Mouse (Mus musculus): ENCODE data around the gene AI593442. TPM values are rescaled to one million over a fixed set of nuclear protein-coding genes. Genes with fewer than 3 reads are reported as not detected.
A peak's percentile ranks its signal among the peaks of the same experiment; 100 is the strongest.

The AI593442 gene
- polyA plus RNA-seq, 1 experiment from 2014 or later = 0.57 TPM

DNA sequence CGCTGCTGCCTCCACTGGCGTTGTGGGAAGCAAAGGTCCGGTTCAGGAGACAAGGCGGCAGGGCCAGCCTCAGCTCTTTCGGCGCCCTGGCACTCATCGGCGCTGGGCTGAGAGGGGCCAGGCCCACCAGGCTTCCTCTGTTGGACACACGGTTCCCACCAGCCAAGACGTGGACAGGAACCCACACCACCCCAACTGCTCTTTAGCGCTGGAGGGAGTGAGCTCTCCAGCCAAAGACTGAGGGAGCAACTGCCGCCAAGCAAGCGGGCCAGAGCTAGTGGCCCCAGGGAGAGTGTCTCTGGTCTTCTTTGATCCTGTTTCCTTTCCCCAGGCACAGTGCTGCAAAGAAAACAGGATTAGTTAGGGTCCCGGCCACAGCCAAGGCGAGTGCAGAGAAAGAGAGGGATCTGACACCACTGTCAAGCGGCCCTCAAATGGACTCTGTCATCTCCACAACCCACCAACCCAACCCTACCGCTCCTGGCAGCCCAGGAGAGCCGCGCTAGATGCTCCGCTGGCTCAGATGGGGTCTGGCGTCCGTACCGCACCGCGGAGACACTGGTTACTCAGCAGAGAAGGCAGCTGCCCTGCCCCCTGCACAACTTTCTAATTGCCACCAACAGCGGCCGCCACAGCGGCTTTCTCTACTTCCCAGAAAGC lies 1.3 kb downstream of the AI593442 start:
- Histone ChIP-seq H3K36me3 (ENCODE audit: control insufficient read depth, insufficient read depth, low read length) (no peaks in the 10 kb centered on the region), H3K9me3 (ENCODE audit: control insufficient read depth, low read length) (no peaks in the 10 kb centered on the region), H3K4me3 (ENCODE audit: low read depth, low read length) (peak overlapping the region; percentile 6; the same call in 1 of the 2 replicates), H3K27me3 (ENCODE audit: control insufficient read depth, insufficient read depth, low read length) (peaks cover 6% of the 10 kb centered on the region; the same call in 1 of the 2 replicates), H3K4me1 (replicated peaks; ENCODE audit: control insufficient read depth, insufficient read depth) (no peaks in the 10 kb centered on the region), H3K4me2 (replicated peaks; ENCODE audit: low read depth) (peak overlapping the region; percentile 50), H3K27ac (replicated peaks) (no peak overlapping the region), H3K9ac (ENCODE audit: low read length) (no peak overlapping the region)
- peak; percentile 12 for DNase-seq (ENCODE audit: low spot score)
- no peak for ATAC-seq (ENCODE audit: low FRiP score, low TSS enrichment)
- no peak for TF ChIP-seq EP300 (optimal IDR thresholded peaks at IDR 0.05)
- WGBS = 2% methylated on average over 28 of the region's 28 CpGs

DNA sequence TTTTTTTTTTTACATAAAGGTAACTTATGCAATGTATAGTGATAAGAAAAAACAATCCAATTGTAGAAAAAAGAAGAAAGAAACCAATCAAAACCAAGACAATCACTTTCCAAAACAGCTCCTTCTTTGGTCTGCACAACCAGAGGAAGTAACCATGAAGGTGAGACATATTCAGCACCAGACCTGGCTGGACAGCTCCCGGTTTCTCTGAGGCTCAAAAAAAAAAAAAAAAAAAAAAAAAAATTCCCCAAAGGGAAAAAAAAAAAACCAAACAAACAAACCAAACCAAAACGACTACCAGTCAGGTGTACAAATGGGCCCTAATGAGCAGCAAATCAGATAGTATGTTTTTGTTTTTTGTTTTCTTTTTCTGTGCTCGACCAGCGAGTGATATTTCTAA lies 3.0 kb downstream of the AI593442 start:
- DNase-seq (ENCODE audit: low spot score) = peak; percentile 33

DNA sequence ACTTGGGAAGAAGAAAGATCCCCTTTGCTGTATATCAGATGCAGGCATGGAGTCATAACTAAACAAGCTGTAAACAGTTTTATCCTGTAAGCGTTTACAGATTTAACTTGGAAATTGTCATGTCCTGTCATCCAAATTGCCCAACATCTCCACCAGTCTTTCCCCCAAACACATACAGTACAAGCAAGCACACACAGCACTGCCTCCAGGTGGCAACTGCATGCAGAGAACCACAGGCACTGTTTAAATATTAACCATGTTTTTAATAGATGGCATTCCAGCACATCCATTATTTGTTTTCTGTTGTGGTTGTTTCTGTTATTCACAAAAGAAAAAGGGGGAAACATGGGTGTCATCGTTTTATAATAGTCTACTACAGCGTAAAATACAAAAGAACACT lies 3.6 kb downstream of the AI593442 start:
- DNase-seq (ENCODE audit: low spot score) (no peak), ATAC-seq (ENCODE audit: low FRiP score, low TSS enrichment) (no peak)
- Histone ChIP-seq H3K4me3 (ENCODE audit: low read depth, low read length) (no peak overlapping the region), H3K27ac (replicated peaks) (no peak overlapping the region), H3K9ac (ENCODE audit: low read length) (no peak overlapping the region), H3K9me3 (ENCODE audit: control insufficient read depth, low read length) (no peaks in the 10 kb centered on the region), H3K4me2 (replicated peaks; ENCODE audit: low read depth) (no peak overlapping the region), H3K27me3 (ENCODE audit: control insufficient read depth, insufficient read depth, low read length) (peaks cover 6% of the 10 kb centered on the region; the same call in 1 of the 2 replicates), H3K36me3 (ENCODE audit: control insufficient read depth, insufficient read depth, low read length) (no peaks in the 10 kb centered on the region), H3K4me1 (replicated peaks; ENCODE audit: control insufficient read depth, insufficient read depth) (no peaks in the 10 kb centered on the region)
- TF ChIP-seq CTCF (IDR thresholded peaks at IDR 0.05; ENCODE audit: low read depth) (no peak), EP300 (optimal IDR thresholded peaks at IDR 0.05) (no peak)
- WGBS = 54% methylated on average over 3 of the region's 3 CpGs

More for the DNA sequence above, 3.0 kb downstream of the AI593442 start:
- WGBS = 19% methylated on average over 4 of the region's 4 CpGs
- H3K9me3 ChIP-seq (ENCODE audit: control insufficient read depth, low read length) = no peaks in the 10 kb centered on the region
- H3K36me3 ChIP-seq (ENCODE audit: control insufficient read depth, insufficient read depth, low read length) = no peaks in the 10 kb centered on the region
- peaks cover 6% of the 10 kb centered on the region; the same call in 1 of the 2 replicates for H3K27me3 ChIP-seq (ENCODE audit: control insufficient read depth, insufficient read depth, low read length)
- no peak overlapping the region for H3K9ac ChIP-seq (ENCODE audit: low read length)
- H3K4me1 ChIP-seq (replicated peaks; ENCODE audit: control insufficient read depth, insufficient read depth) = no peaks in the 10 kb centered on the region
- no peak overlapping the region for H3K4me2 ChIP-seq (replicated peaks; ENCODE audit: low read depth)
- TF ChIP-seq EP300 (optimal IDR thresholded peaks at IDR 0.05) = no peak
- no peak for TF ChIP-seq CTCF (IDR thresholded peaks at IDR 0.05; ENCODE audit: low read depth)
- H3K27ac ChIP-seq (replicated peaks) = no peak overlapping the region
- no peak overlapping the region for H3K4me3 ChIP-seq (ENCODE audit: low read depth, low read length)
- no peak for ATAC-seq (ENCODE audit: low FRiP score, low TSS enrichment)

DNA sequence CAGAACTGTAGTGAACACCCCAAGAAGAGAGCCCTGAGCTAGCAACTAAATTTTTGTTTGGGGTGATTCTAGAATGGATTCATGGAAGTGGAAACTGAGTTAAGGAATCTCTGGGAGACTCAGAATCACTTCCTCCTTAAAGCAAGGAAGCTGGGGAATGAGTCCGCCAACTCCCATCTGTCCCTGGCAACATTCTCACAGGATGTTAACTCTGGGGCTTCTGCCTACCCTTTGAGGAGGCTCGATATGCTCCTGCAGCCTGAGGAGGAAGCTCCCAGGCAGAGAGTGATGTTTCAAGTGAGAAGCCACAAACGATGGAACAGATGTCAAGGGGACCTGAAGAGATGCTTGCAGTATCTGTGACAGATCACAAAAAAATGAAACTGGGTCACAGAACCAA lies 18.2 kb downstream of the AI593442 start:
- ATAC-seq (ENCODE audit: low FRiP score, low TSS enrichment) (no peak), DNase-seq (ENCODE audit: low spot score) (no peak)
- Histone ChIP-seq H3K9me3 (ENCODE audit: control insufficient read depth, low read length) (no peaks in the 10 kb centered on the region), H3K27me3 (ENCODE audit: control insufficient read depth, insufficient read depth, low read length) (no peaks in the 10 kb centered on the region), H3K4me2 (replicated peaks; ENCODE audit: low read depth) (no peak overlapping the region), H3K27ac (replicated peaks) (no peak overlapping the region), H3K9ac (ENCODE audit: low read length) (no peak overlapping the region), H3K4me3 (ENCODE audit: low read depth, low read length) (no peak overlapping the region), H3K36me3 (ENCODE audit: control insufficient read depth, insufficient read depth, low read length) (no peaks in the 10 kb centered on the region), H3K4me1 (replicated peaks; ENCODE audit: control insufficient read depth, insufficient read depth) (no peaks in the 10 kb centered on the region)
- 66% methylated on average over 3 of the region's 3 CpGs for WGBS
- TF ChIP-seq EP300 (optimal IDR thresholded peaks at IDR 0.05) = no peak
- no peak for TF ChIP-seq CTCF (IDR thresholded peaks at IDR 0.05; ENCODE audit: low read depth)

DNA sequence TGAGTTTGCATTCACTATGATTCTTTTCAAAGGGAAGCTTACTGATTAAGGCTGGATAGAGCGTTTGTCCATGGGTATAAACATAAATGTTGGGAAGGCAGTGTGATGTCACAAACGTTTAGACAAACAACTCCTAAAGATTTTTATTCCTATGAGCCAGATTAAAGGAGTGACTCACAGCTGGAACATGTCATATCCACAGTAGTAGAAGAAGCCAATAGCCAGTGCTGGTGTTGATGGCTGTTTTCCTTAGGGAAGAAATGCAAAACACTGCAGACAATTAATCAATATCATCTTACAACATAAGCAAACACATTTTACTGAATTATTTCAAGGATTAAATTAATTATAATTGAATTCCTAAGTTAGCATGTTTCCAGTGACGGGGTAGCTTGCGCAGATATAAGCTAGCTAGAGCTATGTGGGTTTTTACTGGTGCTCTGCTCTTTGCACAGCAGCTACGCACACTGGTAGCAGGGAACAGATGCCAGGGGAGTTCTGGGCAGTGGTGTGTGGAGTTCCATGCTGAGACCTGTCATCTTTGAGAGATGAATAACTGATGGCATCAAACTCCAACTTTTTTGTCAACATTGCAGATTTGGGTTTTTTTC lies 29.1 kb downstream of the AI593442 start:
- H3K27me3 ChIP-seq (ENCODE audit: control insufficient read depth, insufficient read depth, low read length) = no peaks in the 10 kb centered on the region
- TF ChIP-seq EP300 (optimal IDR thresholded peaks at IDR 0.05) = no peak
- TF ChIP-seq CTCF (IDR thresholded peaks at IDR 0.05; ENCODE audit: low read depth) = no peak
- no peak for ATAC-seq (ENCODE audit: low FRiP score, low TSS enrichment)
- no peak overlapping the region for H3K4me2 ChIP-seq (replicated peaks; ENCODE audit: low read depth)
- no peak for DNase-seq (ENCODE audit: low spot score)
- H3K9ac ChIP-seq (ENCODE audit: low read length) = no peak overlapping the region
- no peak overlapping the region for H3K27ac ChIP-seq (replicated peaks)
- no peak overlapping the region for H3K4me3 ChIP-seq (ENCODE audit: low read depth, low read length)
- no peaks in the 10 kb centered on the region for H3K4me1 ChIP-seq (replicated peaks; ENCODE audit: control insufficient read depth, insufficient read depth)
- 48% methylated on average over 5 of the region's 5 CpGs for WGBS
- H3K9me3 ChIP-seq (ENCODE audit: control insufficient read depth, low read length) = no peaks in the 10 kb centered on the region
- no peaks in the 10 kb centered on the region for H3K36me3 ChIP-seq (ENCODE audit: control insufficient read depth, insufficient read depth, low read length)

DNA sequence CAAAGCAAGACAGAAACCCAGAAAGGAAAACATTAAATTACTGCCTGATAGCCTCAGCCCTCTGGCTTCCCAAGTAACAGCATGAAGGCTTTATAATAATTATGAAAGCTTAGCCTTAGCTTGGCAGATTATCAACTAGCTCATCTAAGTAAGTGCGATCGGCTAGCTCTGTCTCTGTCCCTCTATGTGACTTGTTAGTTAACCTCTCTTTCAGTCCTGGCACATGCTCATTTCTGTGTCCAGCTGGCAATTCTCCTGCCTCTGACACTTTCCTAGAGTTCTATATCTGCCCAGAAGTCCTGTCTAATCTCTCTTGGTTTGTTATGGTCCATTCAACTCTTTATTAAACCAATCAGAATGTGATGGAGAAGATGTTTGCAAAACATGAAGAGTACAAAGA lies 34.3 kb downstream of the AI593442 start:
- no peaks in the 10 kb centered on the region for H3K36me3 ChIP-seq (ENCODE audit: control insufficient read depth, insufficient read depth, low read length)
- no peaks in the 10 kb centered on the region for H3K4me1 ChIP-seq (replicated peaks; ENCODE audit: control insufficient read depth, insufficient read depth)
- H3K4me2 ChIP-seq (replicated peaks; ENCODE audit: low read depth) = no peak overlapping the region
- H3K9me3 ChIP-seq (ENCODE audit: control insufficient read depth, low read length) = no peaks in the 10 kb centered on the region
- no peak overlapping the region for H3K27ac ChIP-seq (replicated peaks)
- H3K27me3 ChIP-seq (ENCODE audit: control insufficient read depth, insufficient read depth, low read length) = no peaks in the 10 kb centered on the region
- no peak for DNase-seq (ENCODE audit: low spot score)
- WGBS = 70% methylated on average over 2 of the region's 2 CpGs
- no peak overlapping the region for H3K4me3 ChIP-seq (ENCODE audit: low read depth, low read length)
- H3K9ac ChIP-seq (ENCODE audit: low read length) = no peak overlapping the region
- no peak for TF ChIP-seq CTCF (IDR thresholded peaks at IDR 0.05; ENCODE audit: low read depth)
- TF ChIP-seq EP300 (optimal IDR thresholded peaks at IDR 0.05) = no peak
- ATAC-seq (ENCODE audit: low FRiP score, low TSS enrichment) = no peak
